Mouse (Mus musculus): ENCODE measurements around the gene Arhgef39.

- TF ChIP-seq CTCF (IDR thresholded peaks at IDR 0.05; ENCODE audit: low read depth): no peak
- no peak for TF ChIP-seq EP300 (IDR thresholded peaks at IDR 0.05; ENCODE audit: low read depth)
Observed at GRCm38 (mm10) chr4:43519956-43520355, 20.5 kb upstream of the Arhgef39 start.

Measured in heart, postnatal 0 days (tissue).